Mouse (Mus musculus) kidney, adult 2 months (tissue): ENCODE results near the gene Eml1.

Experiments used
- CTCF ChIP-seq: fragments of 200-500 bp; conservative IDR thresholded peaks from 2 replicates; pipeline ENCODE4 v1.5.1; 2011; ENCODE audit warnings: low read depth, mild to moderate bottlenecking, control low read depth, low read length, moderate library complexity, mixed read lengths; ENCODE audit not compliant: insufficient read depth, insufficient read length
- POLR2A ChIP-seq: fragments of 200-500 bp; IDR thresholded peaks from one replicate; pipeline ENCODE4 v1.6.1; 2011; ENCODE audit warnings: low read depth, low read length, control low read depth

DNA sequence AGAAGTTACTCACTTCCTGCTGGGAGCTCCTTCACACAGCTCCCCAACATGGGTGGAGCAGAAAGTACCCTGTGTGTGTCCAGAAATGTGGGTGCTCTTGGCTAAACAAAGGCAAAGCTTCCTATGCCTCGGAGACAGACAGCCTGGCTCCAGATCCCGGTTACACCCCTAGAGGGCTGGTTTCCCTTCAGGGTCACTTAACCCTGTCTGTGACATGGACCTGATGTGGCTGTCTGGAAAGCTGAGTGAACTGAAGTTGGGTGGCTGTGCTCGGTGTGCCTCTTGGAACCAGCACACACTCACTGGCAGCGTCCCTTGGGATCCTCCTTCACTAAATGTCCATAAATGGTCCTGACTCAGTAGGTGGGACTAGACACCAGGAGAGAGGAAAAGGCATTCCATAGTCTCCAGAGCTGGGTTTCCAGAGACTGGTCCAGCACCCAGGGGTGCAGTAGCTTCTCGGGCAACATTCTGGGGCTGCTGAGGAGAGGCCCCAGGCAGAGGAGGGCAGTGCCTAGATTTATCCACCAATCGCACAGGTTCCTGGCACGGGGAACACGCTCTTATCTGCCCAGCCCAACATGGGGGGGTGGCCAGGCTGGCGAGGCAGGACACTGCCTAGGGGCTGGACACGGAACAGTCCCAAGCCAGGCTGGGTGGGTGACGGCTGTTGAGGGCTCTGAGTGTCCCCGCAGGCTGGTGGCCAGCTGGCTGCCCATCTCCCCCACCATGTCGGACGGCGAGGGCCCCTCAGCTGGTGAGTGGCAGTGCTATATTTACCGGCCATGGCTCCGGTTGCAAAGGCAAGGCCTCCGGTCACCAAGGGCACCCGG is at the start of gene Eml1:
- TF ChIP-seq CTCF: no peak
- TF ChIP-seq POLR2A: no peak
